Mouse (Mus musculus): ENCODE data around the gene Mr1.

- TF ChIP-seq POLR2A (IDR thresholded peaks at IDR 0.05; ENCODE audit: borderline replicate concordance, insufficient read depth, low read length) (no peak), CTCF (IDR thresholded peaks at IDR 0.05; ENCODE audit: borderline replicate concordance, insufficient read depth, low read depth, low read length) (no peak)
Measured at GRCm38 (mm10) chr1:155127429-155127934, 19.1 kb downstream of the Mr1 start.
